Mouse (Mus musculus) gastrocnemius, postnatal 10 days (tissue): ENCODE results near the gene Gm28434. TPM values are rescaled to one million over a fixed set of nuclear protein-coding genes. Genes with fewer than 3 reads are reported as not detected.

ENCODE experiments used
- DNase-seq: peaks from one replicate; pipeline ENCODE4 v3.0.0; 2021; ENCODE audit warnings: mixed read lengths
- long read RNA-seq, 2 experiments: library from polyadenylated mRNA; stranded (forward); transcript quantifications; one replicate each; pipeline ENCODE4 v2.0.0; 2021
- total RNA-seq, 2 experiments: library from RNA; stranded (reverse); gene quantifications; 2 replicates each; pipeline ENCODE4 v1.2.3; 2021

Gm28434 gene
- total RNA-seq = not detected
- long read RNA-seq, experiment 1 = 0 reads
- long read RNA-seq, experiment 2 = 0 reads

GRCm38 (mm10) chr5:87969201-87969600, at the start of gene Gm28434, which contains the start of gene 2310003L06Rik:
Gene Gm28434 (plus strand): TSS chr5:87969517.
Gene 2310003L06Rik (plus strand): TSS chr5:87969459.
- no peak for DNase-seq

- no peak for DNase-seq
These were observed 43.9 kb upstream of the Gm28434 start, which contains the start of gene Csn3 for GRCm38 (mm10) chr5:87925372-87925771. Gene Csn3 (plus strand): TSS chr5:87925579.

GRCm38 (mm10) chr5:87931603-87932002, 37.7 kb upstream of the Gm28434 start:
- DNase-seq = no peak

GRCm38 (mm10) chr5:87940752-87941151, 28.6 kb upstream of the Gm28434 start:
- DNase-seq = no peak

- no peak for DNase-seq
These were observed 26.8 kb upstream of the Gm28434 start for GRCm38 (mm10) chr5:87942515-87942914.

- DNase-seq = no peak
These were observed 17.5 kb upstream of the Gm28434 start for GRCm38 (mm10) chr5:87951836-87952235.

GRCm38 (mm10) chr5:87979139-87979538, 9.8 kb downstream of the Gm28434 start, which contains the start of gene Cabs1:
Gene Cabs1 (plus strand): TSS chr5:87979439.
- DNase-seq = no peak

GRCm38 (mm10) chr5:87982468-87983214, 13.3 kb downstream of the Gm28434 start:
- no peak for DNase-seq

GRCm38 (mm10) chr5:88002249-88002648, 32.9 kb downstream of the Gm28434 start, which contains the start of gene Smr3a:
Gene Smr3a (plus strand): TSS chr5:88002549.
- DNase-seq = no peak

- DNase-seq = no peak
These were observed 35.9 kb downstream of the Gm28434 start for GRCm38 (mm10) chr5:88005241-88005640.

Other genes with a start within 250 kb of the Gm28434 start
- not detected for gene Csn1s2a, start 194.9 kb upstream of the Gm28434 start, total RNA-seq
- not detected for gene Csn1s2b, start 161.4 kb upstream of the Gm28434 start, total RNA-seq
- gene Prr27, start 143.8 kb upstream of the Gm28434 start, total RNA-seq = not detected
- not detected for gene Odam, start 84.5 kb upstream of the Gm28434 start, total RNA-seq
- not detected for gene Csn3, start 43.9 kb upstream of the Gm28434 start, total RNA-seq
- not detected for gene 2310003L06Rik, start 58 bp upstream of the Gm28434 start, total RNA-seq
- gene Cabs1, start 9.9 kb downstream of the Gm28434 start, total RNA-seq = not detected
- gene Smr3a, start 33.0 kb downstream of the Gm28434 start, total RNA-seq = not detected
- gene Smr2, start 117.0 kb downstream of the Gm28434 start, total RNA-seq = not detected
- gene Gm11116, start 142.0 kb downstream of the Gm28434 start, total RNA-seq = not detected
- gene Gm11115, start 184.6 kb downstream of the Gm28434 start, total RNA-seq = not detected